Mouse (Mus musculus) stomach, postnatal 0 days (tissue): ENCODE measurements around the gene Rfx3.

Experiments
- CTCF ChIP-seq: IDR thresholded peaks from 2 replicates; pipeline ENCODE4 v1.5.1; 2016; ENCODE audit warnings: antibody characterized with exemption, low read depth, mild to moderate bottlenecking, moderate library complexity
- EP300 ChIP-seq: optimal IDR thresholded peaks from 2 replicates; pipeline ENCODE3; 2016; ENCODE audit warnings: antibody characterized with exemption

DNA sequence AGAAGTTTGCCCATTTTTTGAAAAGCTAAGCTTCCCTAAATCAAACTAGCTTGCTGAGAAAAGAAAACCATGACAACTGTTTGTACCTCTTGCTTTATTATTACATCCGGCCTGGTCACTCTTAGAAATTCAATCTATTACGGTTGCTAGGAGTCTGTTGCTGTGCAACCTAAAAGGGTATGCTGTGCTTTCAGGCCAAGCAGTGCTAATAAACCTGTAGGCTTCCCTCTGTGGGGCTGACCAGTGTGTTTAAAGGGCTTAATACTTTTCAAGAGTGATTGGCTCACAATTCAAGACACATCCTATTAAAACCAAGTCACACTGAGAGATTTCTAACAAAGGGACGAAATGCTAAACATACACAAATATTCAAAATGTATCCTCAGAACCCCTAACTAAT is 22.2 kb downstream of the Rfx3 start:
- TF ChIP-seq CTCF (no peak), EP300 (no peak)
